Mouse (Mus musculus) ES-Bruce4 (cell line): ENCODE measurements at regions not wholly inside any gene's neighbourhood (a gene's known extent, or its start where the extent isn't known, plus 50 kb on each side); places are given as distances from the start of the nearest gene placed in this dataset.

Experiments used
- EP300 ChIP-seq: IDR thresholded peaks from 2 replicates; pipeline ENCODE4 v1.6.1; 2011; ENCODE audit warnings: low read depth, low read length; ENCODE audit not compliant: insufficient read depth
- POLR2A ChIP-seq: IDR thresholded peaks from one replicate; pipeline ENCODE4 v1.8.1; 2011; ENCODE audit warnings: low read length; ENCODE audit not compliant: insufficient read depth

- TF ChIP-seq EP300 = no peak
- TF ChIP-seq POLR2A = no peak
These were observed 183.0 kb downstream of the Sox4 start for GRCm38 (mm10) chr13:28770531-28770930.
